Mouse (Mus musculus) lung, embryonic 14.5 days (tissue): ENCODE measurements around the gene Bri3. TPM values are rescaled to one million over a fixed set of nuclear protein-coding genes. Genes with fewer than 3 reads are reported as not detected.
A peak's percentile ranks its signal among the peaks of the same experiment; 100 is the strongest.

ENCODE experiments used
- ATAC-seq: fragments of 200-750 bp; cut with Nextera tagmentation; 2 replicates; pipeline ENCODE4 v1.8.0; 2017; ENCODE audit warnings: mild to moderate bottlenecking, moderate TSS enrichment, moderate library complexity; ENCODE audit not compliant: insufficient read depth
- DNase-seq: peaks from one replicate; pipeline ENCODE4 v3.0.0-alpha.2; 2015
- H3K27ac ChIP-seq: fragments of 300-500 bp; sonication (generic); 2 replicates; pipeline ENCODE4 v1.5.1; 2014; ENCODE audit warnings: low read depth, mild to moderate bottlenecking, moderate library complexity
- H3K27me3 ChIP-seq: fragments of 300-500 bp; sonication (generic); 2 replicates; pipeline ENCODE4 v1.6.1; 2014; ENCODE audit warnings: low read length, control low read depth; ENCODE audit not compliant: insufficient read depth
- H3K36me3 ChIP-seq: fragments of 300-500 bp; sonication (generic); 2 replicates; pipeline ENCODE4 v1.6.1; 2014; ENCODE audit warnings: control low read depth; ENCODE audit not compliant: insufficient read depth
- H3K4me1 ChIP-seq: fragments of 300-500 bp; sonication (generic); 2 replicates; pipeline ENCODE4 v1.6.1; 2014; ENCODE audit warnings: antibody characterized with exemption, control low read depth; ENCODE audit not compliant: insufficient read depth
- H3K4me2 ChIP-seq: fragments of 300-500 bp; sonication (generic); 2 replicates; pipeline ENCODE4 v1.6.1; 2014; ENCODE audit warnings: mild to moderate bottlenecking
- H3K4me3 ChIP-seq: fragments of 300-500 bp; sonication (generic); 2 replicates; pipeline ENCODE4 v1.5.1; 2014; ENCODE audit warnings: low read depth, low read length
- H3K9ac ChIP-seq: fragments of 300-500 bp; sonication (generic); 2 replicates; pipeline ENCODE4 v1.6.1; 2014
- H3K9me3 ChIP-seq: fragments of 300-500 bp; sonication (generic); 2 replicates; pipeline ENCODE4 v1.6.1; 2016; ENCODE audit warnings: low read depth, low read length, control low read depth
- CTCF ChIP-seq: IDR thresholded peaks from 2 replicates; pipeline ENCODE4 v1.5.1; 2016; ENCODE audit warnings: antibody characterized with exemption, low read depth
- WGBS: fragments of 180-500 bp; shearing (Covaris S2); extraction: QIAGEN DNeasy Blood & Tissue Kit; methylation state at CpG from one replicate; pipeline ENCODE4 v1.1.7; 2014; 5-methylcytosine and 5-hydroxymethylcytosine counted together
- polyA plus RNA-seq: library from polyadenylated mRNA; unstranded; fragments of >200 nt; fragmentation: Nextera tagmentation; extraction: Ambion mirVana; gene quantifications from 2 replicates; pipeline ENCODE4 v1.2.1, GENCODE M21; 2014

Bri3 gene
- polyA plus RNA-seq, 1 experiment from 2014 or later = 145 TPM

DNA sequence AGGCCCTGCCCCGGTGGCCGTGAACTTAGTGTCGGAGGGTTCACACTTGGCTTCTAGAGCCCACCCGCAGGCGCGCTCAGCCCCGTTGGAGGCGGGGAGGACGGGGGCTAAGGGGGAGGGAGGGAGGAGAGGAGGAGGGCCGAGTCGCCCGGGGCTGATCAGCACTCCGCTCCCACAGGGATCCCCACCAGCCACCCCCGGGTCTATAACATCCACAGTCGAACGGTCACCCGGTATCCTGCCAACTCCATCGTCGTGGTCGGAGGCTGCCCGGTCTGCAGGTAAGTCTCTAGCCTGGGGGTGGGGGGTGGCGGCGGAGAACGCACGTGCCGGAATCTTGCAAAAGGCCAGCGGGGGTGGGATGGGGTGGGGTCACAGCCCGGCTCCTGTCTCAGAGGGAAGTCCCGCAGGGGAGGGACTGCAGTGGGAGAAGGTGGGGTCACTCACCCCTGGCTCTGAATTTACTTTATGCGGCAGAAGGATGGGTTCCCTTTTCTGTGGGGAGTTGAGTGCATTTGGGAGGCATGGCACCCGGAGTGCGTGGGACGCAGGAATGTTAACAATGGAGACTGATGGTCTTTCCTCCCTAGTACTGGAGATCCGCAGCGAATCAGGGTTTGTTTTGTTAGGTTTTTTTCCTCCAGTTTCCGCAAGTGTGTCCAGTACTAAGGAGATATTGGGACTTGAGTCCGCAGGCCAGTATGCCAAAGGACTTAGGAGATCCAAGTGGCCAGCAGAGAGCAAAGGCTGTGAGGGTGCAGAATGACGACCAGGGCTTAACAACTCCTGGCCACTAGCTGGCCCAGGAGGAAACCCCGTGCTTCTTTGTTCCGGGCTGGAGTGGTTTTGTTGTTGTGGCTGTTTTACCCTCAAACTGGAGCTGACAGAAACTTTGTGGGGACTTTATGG lies 11.6 kb downstream of the Bri3 start:
- peak; percentile 23; the same call in 1 of the 2 replicates for TF ChIP-seq CTCF
- ATAC-seq = peak; percentile 63
- H3K4me1 ChIP-seq = peaks cover 12% of the 10 kb centered on the region

GRCm38 (mm10) chr5:144256541-144256870 lies 12.3 kb downstream of the Bri3 start:
- TF ChIP-seq CTCF = no peak
- H3K27ac ChIP-seq = peak overlapping the region; percentile 96
- peak overlapping the region; percentile 79 for H3K4me2 ChIP-seq
- H3K27me3 ChIP-seq = no peaks in the 10 kb centered on the region
- peak overlapping the region; percentile 91 for H3K9ac ChIP-seq
- ATAC-seq (no peak), DNase-seq (no peak)
- H3K4me3 ChIP-seq = peak overlapping the region; percentile 95
- WGBS = 5% methylated on average over 7 of the region's 7 CpGs
- peaks cover 21% of the 10 kb centered on the region for H3K36me3 ChIP-seq
- H3K9me3 ChIP-seq = no peaks in the 10 kb centered on the region
- H3K4me1 ChIP-seq = peaks cover 12% of the 10 kb centered on the region

More for the DNA sequence above, 11.6 kb downstream of the Bri3 start:
- H3K36me3 ChIP-seq = peaks cover 16% of the 10 kb centered on the region
- H3K4me2 ChIP-seq = peak overlapping the region; percentile 79
- H3K4me3 ChIP-seq = peak overlapping the region; percentile 95
- H3K27ac ChIP-seq = peak overlapping the region; percentile 96
- peak; percentile 74 for DNase-seq
- H3K27me3 ChIP-seq = no peaks in the 10 kb centered on the region
- peak overlapping the region; percentile 91 for H3K9ac ChIP-seq
- under 1% methylated on average over 39 of the region's 40 CpGs for WGBS
- no peaks in the 10 kb centered on the region for H3K9me3 ChIP-seq

DNA sequence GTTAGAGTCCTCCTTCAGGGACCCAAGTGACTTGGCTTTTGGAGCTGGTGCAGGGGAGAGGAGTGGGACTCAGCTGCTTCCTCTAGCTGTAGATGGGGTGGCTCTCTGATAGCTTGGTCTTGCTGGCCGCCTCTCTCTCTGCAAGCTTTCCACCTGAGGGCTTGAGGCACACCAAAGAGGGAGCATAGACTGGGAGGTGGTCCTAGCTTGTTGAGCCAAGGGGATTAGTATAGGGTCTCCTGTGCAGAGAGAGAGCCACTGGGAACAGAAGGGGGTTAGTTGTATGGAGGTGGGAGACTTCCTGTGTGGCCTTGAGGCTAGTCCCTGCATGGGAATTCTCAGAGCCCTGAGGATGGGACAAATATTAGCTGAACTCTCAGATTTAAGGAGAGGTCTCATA lies 12.7 kb downstream of the Bri3 start:
- no peak for TF ChIP-seq CTCF
- Histone ChIP-seq H3K9ac (peak overlapping the region; percentile 91), H3K4me1 (peaks cover 12% of the 10 kb centered on the region), H3K9me3 (no peaks in the 10 kb centered on the region), H3K27me3 (no peaks in the 10 kb centered on the region), H3K4me3 (peak overlapping the region; percentile 95), H3K4me2 (peak overlapping the region; percentile 79), H3K27ac (peak overlapping the region; percentile 96), H3K36me3 (peaks cover 25% of the 10 kb centered on the region)
- no peak for ATAC-seq
- DNase-seq = no peak
- WGBS = 19% methylated on average over 1 of the region's 1 CpGs

DNA sequence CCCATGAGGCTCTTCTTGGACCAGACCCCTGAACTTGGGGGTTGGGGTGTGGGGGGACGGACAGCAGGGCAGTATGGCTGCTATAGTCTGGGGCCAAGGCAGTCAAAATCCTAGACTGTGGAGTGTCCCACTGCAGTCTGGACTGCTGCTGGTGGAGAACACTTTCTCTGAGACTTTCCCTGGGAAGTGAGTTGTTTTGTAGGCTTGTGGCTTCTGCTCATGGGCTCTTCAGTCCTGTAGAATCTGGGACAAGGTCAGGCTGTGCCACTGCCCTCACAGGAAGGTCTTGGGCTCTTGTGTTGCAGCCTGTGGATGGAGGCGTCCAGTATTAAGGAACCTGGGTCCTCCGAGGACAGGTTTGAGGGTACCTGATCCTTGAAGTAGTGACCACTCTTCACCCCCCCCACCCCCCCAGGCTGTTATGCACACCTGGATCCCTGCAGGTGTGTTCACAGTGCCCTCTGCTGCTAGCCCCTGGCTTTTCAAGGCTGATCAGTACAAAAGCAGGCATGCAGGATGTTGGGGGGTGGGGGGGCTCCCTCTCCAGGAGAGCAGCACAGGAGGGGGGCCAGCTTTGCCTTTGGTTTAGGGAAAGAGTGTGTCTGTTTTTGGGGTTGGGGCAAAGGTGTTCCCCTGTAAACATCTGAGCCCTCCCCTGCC lies 13.3 kb downstream of the Bri3 start:
- peak overlapping the region; percentile 95 for H3K4me3 ChIP-seq
- H3K36me3 ChIP-seq = peaks cover 26% of the 10 kb centered on the region
- H3K9ac ChIP-seq = peak overlapping the region; percentile 91
- TF ChIP-seq CTCF = peak; percentile 44
- 56% methylated on average over 3 of the region's 3 CpGs for WGBS
- peaks cover 12% of the 10 kb centered on the region for H3K4me1 ChIP-seq
- ATAC-seq = no peak
- no peak for DNase-seq
- peak overlapping the region; percentile 96 for H3K27ac ChIP-seq
- H3K27me3 ChIP-seq = no peaks in the 10 kb centered on the region
- H3K4me2 ChIP-seq = peak overlapping the region; percentile 79
- H3K9me3 ChIP-seq = no peaks in the 10 kb centered on the region

DNA sequence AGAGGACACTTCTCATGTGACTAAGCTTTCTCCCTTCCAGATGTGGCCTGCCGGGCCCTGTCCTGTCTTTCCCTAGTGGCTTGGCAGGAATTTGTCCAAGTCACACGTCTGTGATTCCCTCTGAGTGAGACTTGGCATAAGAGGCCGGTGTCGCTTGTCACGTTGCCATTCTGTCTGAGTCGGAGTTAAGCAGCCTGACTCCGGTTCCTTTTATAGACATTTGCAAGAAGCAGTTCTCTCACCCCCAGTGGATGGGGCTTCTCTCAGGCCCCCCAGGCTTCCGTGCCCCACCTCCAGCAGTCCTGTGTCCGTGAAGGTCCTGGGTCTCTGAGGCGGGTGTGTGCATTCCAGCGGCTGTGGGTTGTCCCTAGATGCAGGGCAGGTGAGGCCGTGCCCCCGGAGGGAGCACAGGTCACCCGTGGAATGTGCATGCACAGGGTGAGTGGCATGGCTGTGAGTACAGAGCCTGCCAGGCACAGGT lies 13.9 kb downstream of the Bri3 start:
- H3K27ac ChIP-seq = peak overlapping the region; percentile 96; the same call in 1 of the 2 replicates
- no peaks in the 10 kb centered on the region for H3K9me3 ChIP-seq
- whole genome bisulfite sequencing = 13% methylated on average over 14 of the region's 14 CpGs
- H3K9ac ChIP-seq = peak overlapping the region; percentile 91
- H3K4me2 ChIP-seq = peak overlapping the region; percentile 79
- peak overlapping the region; percentile 95; the same call in 1 of the 2 replicates for H3K4me3 ChIP-seq
- H3K4me1 ChIP-seq = peaks cover 12% of the 10 kb centered on the region
- ATAC-seq = peak; percentile 4; the same call in 1 of the 2 replicates
- H3K27me3 ChIP-seq = no peaks in the 10 kb centered on the region
- peaks cover 26% of the 10 kb centered on the region for H3K36me3 ChIP-seq
- DNase-seq = peak; percentile 84
- no peak for TF ChIP-seq CTCF

- Histone ChIP-seq H3K27me3 (no peaks in the 10 kb centered on the region), H3K27ac (peak overlapping the region; percentile 96; the same call in 1 of the 2 replicates), H3K9me3 (no peaks in the 10 kb centered on the region), H3K4me1 (peaks cover 12% of the 10 kb centered on the region), H3K9ac (peak overlapping the region; percentile 2; the same call in 1 of the 2 replicates), H3K36me3 (peaks cover 26% of the 10 kb centered on the region), H3K4me2 (peak overlapping the region; percentile 79), H3K4me3 (peak overlapping the region; percentile 95; the same call in 1 of the 2 replicates)
- WGBS = 7% methylated on average over 2 of the region's 2 CpGs
- no peak for TF ChIP-seq CTCF
- DNase-seq = no peak
- no peak for ATAC-seq
These were observed 14.4 kb downstream of the Bri3 start for GRCm38 (mm10) chr5:144258687-144259086.

DNA sequence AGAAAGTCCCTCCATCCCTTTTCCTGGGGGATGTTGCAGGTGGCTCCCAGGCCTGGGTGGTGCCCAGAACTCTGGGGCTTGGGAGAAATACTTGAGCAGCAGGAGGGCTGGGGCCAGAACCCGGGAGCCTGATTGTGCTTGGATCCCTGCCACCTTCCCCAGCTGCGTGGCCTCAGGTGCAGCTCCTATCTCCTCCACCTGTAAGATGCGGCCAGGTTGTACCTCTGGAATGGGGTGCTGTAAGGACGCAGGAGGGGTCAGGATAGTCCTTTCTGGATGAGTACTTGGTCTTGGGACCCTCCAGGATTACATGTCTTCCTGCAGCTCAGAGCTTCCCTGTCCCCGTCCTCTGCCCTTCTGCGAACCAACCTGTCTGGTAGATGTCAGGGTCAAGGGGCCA lies 15.0 kb downstream of the Bri3 start:
- Histone ChIP-seq H3K9ac (no peak overlapping the region; the same call in 1 of the 2 replicates), H3K4me1 (peaks cover 12% of the 10 kb centered on the region), H3K4me3 (no peak overlapping the region)

More for the DNA sequence above, 15.0 kb downstream of the Bri3 start:
- DNase-seq = no peak
- H3K4me2 ChIP-seq = peak overlapping the region; percentile 79
- H3K27me3 ChIP-seq = no peaks in the 10 kb centered on the region
- no peak overlapping the region for H3K27ac ChIP-seq
- ATAC-seq = no peak
- H3K36me3 ChIP-seq = peaks cover 26% of the 10 kb centered on the region
- no peak for TF ChIP-seq CTCF
- no peaks in the 10 kb centered on the region for H3K9me3 ChIP-seq
- whole genome bisulfite sequencing = 61% methylated on average over 6 of the region's 6 CpGs
